Mouse (Mus musculus) small intestine, adult 2 months (tissue): ENCODE data around the gene D130040H23Rik.

Experiments
- CTCF ChIP-seq: fragments of 200-500 bp; IDR thresholded peaks from 2 replicates; pipeline ENCODE4 v1.5.1; 2012; ENCODE audit warnings: low read depth, mild to moderate bottlenecking, control low read depth, inconsistent platforms, low read length, moderate library complexity, mixed read lengths; ENCODE audit not compliant: insufficient replicate concordance, insufficient read length; ENCODE audit errors: extremely low read depth
- POLR2A ChIP-seq: fragments of 200-500 bp; IDR thresholded peaks from 2 replicates; pipeline ENCODE4 v1.6.1; 2012; ENCODE audit warnings: low read depth, mild to moderate bottlenecking, control low read depth, inconsistent platforms, low read length, moderate library complexity

DNA sequence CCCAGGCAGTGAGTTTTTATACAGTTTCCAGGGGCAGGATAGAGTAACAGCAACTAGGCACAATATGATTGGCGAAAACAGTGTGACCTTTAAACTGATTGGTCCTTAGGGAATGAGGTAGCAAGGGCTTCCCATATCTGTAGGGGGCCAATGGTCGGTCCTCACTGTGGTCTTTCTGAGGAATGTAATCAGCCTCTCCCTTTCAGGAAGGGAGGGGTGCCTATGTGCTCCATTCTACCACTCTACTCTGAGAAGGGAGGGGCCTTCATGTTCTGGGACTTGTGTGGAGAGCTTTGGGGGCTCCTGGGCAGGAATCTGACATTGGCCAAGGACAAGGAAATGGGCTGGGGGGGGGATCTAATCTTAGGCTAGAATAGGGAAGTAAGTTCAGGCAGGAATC is 53.9 kb downstream of the D130040H23Rik start:
- no peak for TF ChIP-seq CTCF
- TF ChIP-seq POLR2A, result no peak
